Mouse (Mus musculus): ENCODE data around the gene Gm10964.

DNA sequence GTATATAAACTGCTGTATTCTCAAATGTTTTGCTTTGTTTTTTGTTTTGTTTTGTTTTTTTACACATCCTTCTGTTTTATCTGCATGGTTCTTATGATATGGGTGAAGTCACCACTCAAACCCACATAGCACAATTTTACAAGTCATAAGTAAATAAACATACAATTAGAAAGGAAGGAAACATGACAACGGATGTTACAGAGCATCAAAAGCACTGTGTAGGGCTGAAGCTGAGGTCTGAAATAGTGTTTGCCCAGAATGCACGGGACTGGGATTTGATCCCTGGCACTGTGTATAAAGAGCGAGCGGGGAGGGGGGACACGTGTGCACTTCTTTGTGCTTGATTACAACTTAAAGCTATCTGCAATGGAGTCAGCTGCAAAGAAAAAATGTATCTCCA is 41.6 kb downstream of the Gm10964 start:
- no peak for TF ChIP-seq CTCF (IDR thresholded peaks at IDR 0.05; ENCODE audit: low read depth)
- no peak for TF ChIP-seq EP300 (optimal IDR thresholded peaks at IDR 0.05)
